Mouse (Mus musculus) cerebellum, adult 9-10 months (tissue): ENCODE data around the gene Adss.

ENCODE experiments used
- DNase-seq: peaks from one replicate; pipeline ENCODE4 v3.0.0; 2022

The Adss gene

GRCm38 (mm10) chr1:177727883-177728525 lies 68.3 kb downstream of the Adss start:
- no peak for DNase-seq

- DNase-seq, result no peak
Measured at GRCm38 (mm10) chr1:177726870-177727269, 69.4 kb downstream of the Adss start.

GRCm38 (mm10) chr1:177723786-177724185 lies 72.5 kb downstream of the Adss start:
- no peak for DNase-seq

GRCm38 (mm10) chr1:177719029-177719427 lies 77.3 kb downstream of the Adss start:
- DNase-seq, result no peak

- no peak for DNase-seq
Measured at GRCm38 (mm10) chr1:177718340-177719028, 77.8 kb downstream of the Adss start.

GRCm38 (mm10) chr1:177717057-177717835 lies 79.1 kb downstream of the Adss start:
- DNase-seq, result no peak

GRCm38 (mm10) chr1:177716448-177716847 lies 79.9 kb downstream of the Adss start:
- no peak for DNase-seq

GRCm38 (mm10) chr1:177714397-177715012 lies 81.8 kb downstream of the Adss start:
- no peak for DNase-seq

GRCm38 (mm10) chr1:177713635-177714396 lies 82.5 kb downstream of the Adss start:
- DNase-seq, result no peak
